Mouse (Mus musculus): ENCODE measurements around the gene Tspan14. TPM values are rescaled to one million over a fixed set of nuclear protein-coding genes. Genes with fewer than 3 reads are reported as not detected.

Gene Tspan14
- polyA plus RNA-seq, 1 experiment from 2014 or later: 88.2 TPM

GRCm38 (mm10) chr14:40863659-40864058 lies 102.9 kb downstream of the Tspan14 start:
- Histone ChIP-seq H3K27me3 (ENCODE audit: control insufficient read depth, insufficient read depth, low read length) (no peaks in the 10 kb centered on the region), H3K9me3 (ENCODE audit: control insufficient read depth, low read depth, low read length) (no peaks in the 10 kb centered on the region), H3K4me1 (ENCODE audit: control insufficient read depth, insufficient read depth, low read length) (no peaks in the 10 kb centered on the region), H3K36me3 (ENCODE audit: control insufficient read depth, insufficient read depth, low read length) (no peaks in the 10 kb centered on the region), H3K4me2 (replicated peaks; ENCODE audit: low read depth, low read length) (no peak overlapping the region), H3K4me3 (ENCODE audit: low read depth, low read length) (no peak overlapping the region), H3K9ac (replicated peaks; ENCODE audit: low read depth, low read length) (no peak overlapping the region), H3K27ac (ENCODE audit: low read length) (no peak overlapping the region)
- no peak for ATAC-seq (ENCODE audit: insufficient number of reproducible peaks, insufficient read depth, low FRiP score, low read depth)
- WGBS: 78% methylated on average over 3 of the region's 3 CpGs

GRCm38 (mm10) chr14:40863022-40863421 lies 103.6 kb downstream of the Tspan14 start:
- Histone ChIP-seq H3K27me3 (ENCODE audit: control insufficient read depth, insufficient read depth, low read length) (no peaks in the 10 kb centered on the region), H3K27ac (ENCODE audit: low read length) (no peak overlapping the region), H3K36me3 (ENCODE audit: control insufficient read depth, insufficient read depth, low read length) (no peaks in the 10 kb centered on the region), H3K4me2 (replicated peaks; ENCODE audit: low read depth, low read length) (no peak overlapping the region), H3K9ac (replicated peaks; ENCODE audit: low read depth, low read length) (no peak overlapping the region), H3K9me3 (ENCODE audit: control insufficient read depth, low read depth, low read length) (no peaks in the 10 kb centered on the region), H3K4me1 (ENCODE audit: control insufficient read depth, insufficient read depth, low read length) (no peaks in the 10 kb centered on the region), H3K4me3 (ENCODE audit: low read depth, low read length) (no peak overlapping the region)
- no peak for ATAC-seq (ENCODE audit: insufficient number of reproducible peaks, insufficient read depth, low FRiP score, low read depth)

Other genes starting within 250 kb of the Tspan14 start
- gene Sh2d4b, start 73.5 kb downstream of the Tspan14 start, polyA plus RNA-seq (2014; fragmentation: Nextera tagmentation; extraction: Ambion mirVana): 0.56 and 0.73 TPM in 2 replicates
- 42.7 and 45.8 TPM in 2 replicates for gene Fam213a, start 47.0 kb upstream of the Tspan14 start, polyA plus RNA-seq (2014; fragmentation: Nextera tagmentation; extraction: Ambion mirVana)
- gene Dydc2, start 102.4 kb upstream of the Tspan14 start, polyA plus RNA-seq (2014; fragmentation: Nextera tagmentation; extraction: Ambion mirVana): not detected in 2 replicates
- gene Dydc1, start 106.1 kb upstream of the Tspan14 start, polyA plus RNA-seq (2014; fragmentation: Nextera tagmentation; extraction: Ambion mirVana): not detected in 2 replicates
- gene Mat1a, start 138.2 kb upstream of the Tspan14 start, polyA plus RNA-seq (2014; fragmentation: Nextera tagmentation; extraction: Ambion mirVana): 1.2 TPM in 1 of 2 replicates, not detected in the other
- not detected in 2 replicates for gene Sftpa1, start 165.0 kb upstream of the Tspan14 start, polyA plus RNA-seq (2014; fragmentation: Nextera tagmentation; extraction: Ambion mirVana)
- gene Mbl1, start 184.7 kb upstream of the Tspan14 start, polyA plus RNA-seq (2014; fragmentation: Nextera tagmentation; extraction: Ambion mirVana): not detected in 2 replicates
- gene Sftpd, start 218.3 kb upstream of the Tspan14 start, polyA plus RNA-seq (2014; fragmentation: Nextera tagmentation; extraction: Ambion mirVana): 0.27 TPM in 1 of 2 replicates, not detected in the other